ENCODE assay signal across 3 mouse cellular contexts in the genomic region with DNA sequence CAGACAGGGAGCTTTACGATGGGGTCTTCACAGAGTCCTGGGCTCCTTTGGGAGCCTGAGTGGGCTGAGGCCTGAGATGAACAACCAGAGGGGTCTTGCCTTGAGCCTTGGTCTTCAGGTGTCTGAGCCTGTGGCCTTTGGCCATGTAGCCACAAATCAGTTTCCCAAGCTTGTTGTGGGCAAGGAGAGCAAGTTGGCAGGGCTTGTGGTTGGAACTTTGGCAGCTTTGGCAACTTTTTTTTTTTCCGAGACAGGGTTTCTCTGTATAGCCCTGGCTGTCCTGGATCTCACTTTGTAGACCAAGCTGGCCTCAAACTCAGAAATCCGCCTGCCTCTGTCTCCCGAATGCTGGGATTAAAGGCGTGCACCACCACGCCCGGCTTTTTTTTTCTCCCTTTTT. TPM values are rescaled to one million over a fixed set of nuclear protein-coding genes. Genes with fewer than 3 reads are reported as not detected.
"Had no signal": no experiment of that assay in that cellular context is flagged by ENCODE, and none has a peak within 500 bp of the region (broad histone marks: within the 10 kb centered on the region; RNA-seq: fewer than 3 reads in every experiment).

No protein-coding gene starts in this region.

RNA-seq across cellular contexts. Expression of a gene that starts 14.4 kb away (rescaled TPM):
- polyA plus RNA-seq: neural tube, embryonic 13.5 days; neural tube, embryonic 14.5 days; neural tube, embryonic 15.5 days had no signal
